10 mouse cellular contexts compared by ENCODE assay signal in the genomic region with DNA sequence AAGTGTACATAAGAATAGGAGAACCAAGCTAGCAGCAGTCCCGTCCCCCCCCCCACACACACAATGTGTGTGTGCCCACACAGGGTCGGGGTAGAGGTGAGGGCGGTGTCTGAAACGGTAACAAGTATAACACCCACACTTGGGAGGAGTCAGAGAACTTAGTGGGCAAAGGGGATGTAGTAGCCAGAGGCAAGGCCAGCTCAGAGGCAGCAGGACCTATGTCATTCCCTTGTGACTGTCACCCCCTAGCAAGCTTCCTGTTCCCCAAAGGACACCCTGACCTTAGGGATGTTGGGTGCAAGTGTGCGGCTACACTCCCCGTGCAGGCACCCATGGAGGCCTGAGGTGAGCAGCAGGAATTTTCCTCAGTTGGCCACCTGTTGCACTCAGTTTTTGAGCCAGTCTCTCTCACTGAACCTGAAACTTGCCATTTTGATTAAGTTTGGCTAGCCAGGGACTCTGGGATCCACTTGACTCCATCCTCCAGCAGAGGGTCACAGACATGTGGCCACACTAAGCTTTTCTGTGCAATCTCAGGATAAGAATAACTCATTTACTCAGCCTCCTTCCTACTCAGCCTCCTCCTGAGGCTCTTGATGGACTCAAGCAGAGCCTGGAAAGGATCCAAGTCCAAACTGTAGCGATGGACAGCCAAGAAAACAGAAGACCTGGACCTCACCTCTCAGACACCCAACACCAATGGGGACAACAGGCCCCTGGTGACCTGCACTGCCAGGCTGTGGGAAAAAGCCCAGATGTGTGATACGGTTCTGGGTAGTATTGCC. TPM values are rescaled to one million over a fixed set of nuclear protein-coding genes. Genes with fewer than 3 reads are reported as not detected.
DNase-seq lines count a peak whose midpoint lies in the region; ATAC-seq lines count a peak whose summit lies in the region.
"Had no signal": no experiment of that assay in that cellular context is flagged by ENCODE, and none has a peak within 500 bp of the region (broad histone marks: within the 10 kb centered on the region; RNA-seq: fewer than 3 reads in every experiment).

No protein-coding gene starts in this region.

- no peak overlapping the region for H3K27ac ChIP-seq in heart, embryonic 15.5 days
- H3K27ac ChIP-seq in heart, embryonic 11.5 days (ENCODE audit: low read depth, low read length) = no peak overlapping the region
- no peak overlapping the region for H3K27ac ChIP-seq in hindbrain, embryonic 13.5 days
- H3K27ac ChIP-seq in liver, embryonic 12.5 days = peak overlapping the region; percentile 75

- ATAC-seq in heart, embryonic 15.5 days (replicated peaks; ENCODE audit: insufficient number of reproducible peaks, insufficient read depth, low FRiP score, low read depth) = no peak
- ATAC-seq in heart, embryonic 11.5 days (replicated peaks; ENCODE audit: insufficient number of reproducible peaks, low FRiP score, low TSS enrichment) = no peak
- no peak for ATAC-seq in hindbrain, embryonic 13.5 days (ENCODE audit: low FRiP score)
- no peak for ATAC-seq in liver, embryonic 12.5 days
- ATAC-seq in megakaryocyte-erythroid progenitor cell, adult 5-6 weeks (replicated peaks; ENCODE audit: low FRiP score, low TSS enrichment, poor library complexity, severe bottlenecking) = no peak

- H3K4me3 ChIP-seq in heart, embryonic 15.5 days = 0 out of 2 replicates have a peak overlapping the region, but pooled peaks have one; percentile 74
- H3K4me3 ChIP-seq in heart, embryonic 11.5 days (ENCODE audit: low read depth, low read length) = no peak overlapping the region
- peak overlapping the region; percentile 42; the same call in 1 of the 2 replicates for H3K4me3 ChIP-seq in hindbrain, embryonic 13.5 days
- peak overlapping the region; percentile 69; the same call in 1 of the 2 replicates for H3K4me3 ChIP-seq in liver, embryonic 12.5 days

- 0 out of 2 replicates have a peak overlapping the region, but pooled peaks have one; percentile 70 for H3K9ac ChIP-seq in heart, embryonic 15.5 days
- H3K9ac ChIP-seq in heart, embryonic 11.5 days (ENCODE audit: low read depth, low read length) = no peak overlapping the region
- H3K9ac ChIP-seq in hindbrain, embryonic 13.5 days = no peak overlapping the region
- H3K9ac ChIP-seq in liver, embryonic 12.5 days = peak overlapping the region; percentile 78; the same call in 1 of the 2 replicates

- H3K4me1 ChIP-seq in heart, embryonic 15.5 days (replicated peaks) = peaks cover 52% of the 10 kb centered on the region
- H3K4me1 ChIP-seq in heart, embryonic 11.5 days (ENCODE audit: control insufficient read depth, insufficient read depth, low read length) = peaks cover 32% of the 10 kb centered on the region
- H3K4me1 ChIP-seq in hindbrain, embryonic 13.5 days (replicated peaks) = peaks cover 45% of the 10 kb centered on the region
- peaks cover 67% of the 10 kb centered on the region for H3K4me1 ChIP-seq in liver, embryonic 12.5 days

- peak overlapping the region; percentile 92; the same call in 1 of the 2 replicates for H3K4me2 ChIP-seq in heart, embryonic 15.5 days
- no peak overlapping the region for H3K4me2 ChIP-seq in heart, embryonic 11.5 days
- H3K4me2 ChIP-seq in hindbrain, embryonic 13.5 days = peak overlapping the region; percentile 63; the same call in 1 of the 2 replicates
- H3K4me2 ChIP-seq in liver, embryonic 12.5 days = peak overlapping the region; percentile 95

- 78% methylated on average over 8 of the region's 8 CpGs for WGBS in heart, embryonic 15.5 days
- WGBS in heart, embryonic 11.5 days (ENCODE audit: insufficient replicate concordance) = 75% methylated on average over 8 of the region's 8 CpGs
- 87% methylated on average over 8 of the region's 8 CpGs for WGBS in hindbrain, embryonic 13.5 days
- WGBS in liver, embryonic 12.5 days (ENCODE audit: insufficient replicate concordance) = 68% methylated on average over 8 of the region's 8 CpGs

- peak; percentile 70 for DNase-seq in NIH3T3 (ENCODE audit: low read depth)
- no peak for DNase-seq in cerebellum, postnatal 4 days (ENCODE audit: low spot score in 2 of 2)
- no peak for DNase-seq in spleen, postnatal 10 days (ENCODE audit: low spot score in 2 of 2)
- DNase-seq: adrenal gland, adult 8-10 months; gastrocnemius, postnatal 14 days had no signal

- H3K27me3 ChIP-seq in heart, embryonic 15.5 days = no peaks in the 10 kb centered on the region
- H3K27me3 ChIP-seq in heart, embryonic 11.5 days (ENCODE audit: control insufficient read depth, insufficient read depth, low read length) = no peaks in the 10 kb centered on the region
- H3K27me3 ChIP-seq in hindbrain, embryonic 13.5 days = peaks cover 21% of the 10 kb centered on the region; the same call in 1 of the 2 replicates
- H3K27me3 ChIP-seq in liver, embryonic 12.5 days (replicated peaks) = no peaks in the 10 kb centered on the region

- H3K9me3 ChIP-seq in heart, embryonic 15.5 days (replicated peaks) = no peaks in the 10 kb centered on the region
- H3K9me3 ChIP-seq in heart, embryonic 11.5 days (replicated peaks; ENCODE audit: control insufficient read depth, low read length) = no peaks in the 10 kb centered on the region
- no peaks in the 10 kb centered on the region for H3K9me3 ChIP-seq in hindbrain, embryonic 13.5 days
- no peaks in the 10 kb centered on the region for H3K9me3 ChIP-seq in liver, embryonic 12.5 days (replicated peaks)

- H3K36me3 ChIP-seq in heart, embryonic 15.5 days = peaks cover 39% of the 10 kb centered on the region
- H3K36me3 ChIP-seq in heart, embryonic 11.5 days (ENCODE audit: control insufficient read depth, insufficient read depth, low read length) = 0 out of 2 replicates have a peak, but pooled peaks cover 3% of the 10 kb centered on the region
- peaks cover 37% of the 10 kb centered on the region for H3K36me3 ChIP-seq in hindbrain, embryonic 13.5 days
- peaks cover 47% of the 10 kb centered on the region for H3K36me3 ChIP-seq in liver, embryonic 12.5 days

RNA-seq across cellular contexts. Expression of a gene that starts 1.1 kb away (rescaled TPM):
- 24.9 and 39.6 TPM in 2 replicates for polyA plus RNA-seq in heart, embryonic 15.5 days (2015; fragmentation: Nextera tagmentation; extraction: Ambion mirVana)
- polyA plus RNA-seq in heart, embryonic 11.5 days (2014; fragmentation: Nextera tagmentation; extraction: Ambion mirVana) = 16.2 and 18.7 TPM in 2 replicates
- 15.0 and 15.8 TPM in 2 replicates for polyA plus RNA-seq in hindbrain, embryonic 13.5 days (2015; fragmentation: Nextera tagmentation; extraction: Ambion mirVana)
- 24.7 and 26.1 TPM in 2 replicates for polyA plus RNA-seq in liver, embryonic 12.5 days (2016; fragmentation: Nextera tagmentation; extraction: Ambion mirVana)
- 27.6 and 37.7 TPM in 2 replicates for total RNA-seq in megakaryocyte-erythroid progenitor cell, adult 5-6 weeks (2014; fragmentation: Nextera tagmentation)
- 6.7 and 44.0 TPM in 2 replicates for total RNA-seq in megakaryocyte-erythroid progenitor cell, adult 5-6 weeks (2017)

RNA-seq across cellular contexts. Expression of a gene that starts 4.5 kb away (rescaled TPM):
- polyA plus RNA-seq in heart, embryonic 15.5 days (2015; fragmentation: Nextera tagmentation; extraction: Ambion mirVana) = 371 and 387 TPM in 2 replicates
- 364 and 376 TPM in 2 replicates for polyA plus RNA-seq in heart, embryonic 11.5 days (2014; fragmentation: Nextera tagmentation; extraction: Ambion mirVana)
- 261 and 264 TPM in 2 replicates for polyA plus RNA-seq in hindbrain, embryonic 13.5 days (2015; fragmentation: Nextera tagmentation; extraction: Ambion mirVana)
- polyA plus RNA-seq in liver, embryonic 12.5 days (2016; fragmentation: Nextera tagmentation; extraction: Ambion mirVana) = 197 and 218 TPM in 2 replicates
- total RNA-seq in megakaryocyte-erythroid progenitor cell, adult 5-6 weeks (2014; fragmentation: Nextera tagmentation) = 175 and 218 TPM in 2 replicates
- 54.3 and 59.0 TPM in 2 replicates for total RNA-seq in megakaryocyte-erythroid progenitor cell, adult 5-6 weeks (2017)

RNA-seq across cellular contexts. Expression of a gene that starts 21.5 kb away (rescaled TPM):
- polyA plus RNA-seq in heart, embryonic 15.5 days (2015; fragmentation: Nextera tagmentation; extraction: Ambion mirVana) = 1.6 and 4.0 TPM in 2 replicates
- polyA plus RNA-seq in heart, embryonic 11.5 days (2014; fragmentation: Nextera tagmentation; extraction: Ambion mirVana) = 2.3 and 2.4 TPM in 2 replicates
- 1.9 and 2.1 TPM in 2 replicates for polyA plus RNA-seq in hindbrain, embryonic 13.5 days (2015; fragmentation: Nextera tagmentation; extraction: Ambion mirVana)
- polyA plus RNA-seq in liver, embryonic 12.5 days (2016; fragmentation: Nextera tagmentation; extraction: Ambion mirVana) = 1.8 and 1.9 TPM in 2 replicates
- total RNA-seq in megakaryocyte-erythroid progenitor cell, adult 5-6 weeks (2014; fragmentation: Nextera tagmentation) = 3.9 TPM in 1 of 2 replicates, not detected in the other
- not detected in 2 replicates for total RNA-seq in megakaryocyte-erythroid progenitor cell, adult 5-6 weeks (2017)

RNA-seq across cellular contexts. Expression of a gene that starts 26.9 kb away (rescaled TPM):
- 15.0 and 21.8 TPM in 2 replicates for polyA plus RNA-seq in heart, embryonic 15.5 days (2015; fragmentation: Nextera tagmentation; extraction: Ambion mirVana)
- 4.5 and 6.2 TPM in 2 replicates for polyA plus RNA-seq in heart, embryonic 11.5 days (2014; fragmentation: Nextera tagmentation; extraction: Ambion mirVana)
- 10.1 and 13.2 TPM in 2 replicates for polyA plus RNA-seq in hindbrain, embryonic 13.5 days (2015; fragmentation: Nextera tagmentation; extraction: Ambion mirVana)
- polyA plus RNA-seq in liver, embryonic 12.5 days (2016; fragmentation: Nextera tagmentation; extraction: Ambion mirVana) = 14.3 and 15.3 TPM in 2 replicates
- 9.1 and 10.4 TPM in 2 replicates for total RNA-seq in megakaryocyte-erythroid progenitor cell, adult 5-6 weeks (2014; fragmentation: Nextera tagmentation)
- 3.9 and 16.4 TPM in 2 replicates for total RNA-seq in megakaryocyte-erythroid progenitor cell, adult 5-6 weeks (2017)

RNA-seq across cellular contexts. Expression of a gene that starts 50.4 kb away (rescaled TPM):
- not detected in 2 replicates for polyA plus RNA-seq in heart, embryonic 15.5 days (2015; fragmentation: Nextera tagmentation; extraction: Ambion mirVana)
- not detected in 2 replicates for polyA plus RNA-seq in heart, embryonic 11.5 days (2014; fragmentation: Nextera tagmentation; extraction: Ambion mirVana)
- not detected in 2 replicates for polyA plus RNA-seq in hindbrain, embryonic 13.5 days (2015; fragmentation: Nextera tagmentation; extraction: Ambion mirVana)
- polyA plus RNA-seq in liver, embryonic 12.5 days (2016; fragmentation: Nextera tagmentation; extraction: Ambion mirVana) = 0.04 TPM in 1 of 2 replicates, not detected in the other
- total RNA-seq in megakaryocyte-erythroid progenitor cell, adult 5-6 weeks (2014; fragmentation: Nextera tagmentation) = not detected in 2 replicates
- total RNA-seq in megakaryocyte-erythroid progenitor cell, adult 5-6 weeks (2017) = not detected in 2 replicates
- total RNA-seq: gastrocnemius, postnatal 14 days had no signal

Comparison
In these comparisons a context has a peak if more than half of its experiments do, and no peak if none do; other contexts are left out.
1. H3K9ac ChIP-seq: peak in heart, embryonic 15.5 days (single experiment) and liver, embryonic 12.5 days (single experiment); none in heart, embryonic 11.5 days (single experiment) and hindbrain, embryonic 13.5 days (single experiment).